Mouse (Mus musculus): ENCODE measurements around the gene Zbtb33. TPM values are rescaled to one million over a fixed set of nuclear protein-coding genes. Genes with fewer than 3 reads are reported as not detected.
"Not testable (repeated sequence)": the region's sequence is repeated elsewhere in the genome, so short reads cannot be mapped to it uniquely, and the experiment has no call there.

The Zbtb33 gene
- 3.3 and 3.4 TPM in 2 replicates for polyA plus RNA-seq (2016; fragmentation: Nextera tagmentation; extraction: Ambion mirVana)

DNA sequence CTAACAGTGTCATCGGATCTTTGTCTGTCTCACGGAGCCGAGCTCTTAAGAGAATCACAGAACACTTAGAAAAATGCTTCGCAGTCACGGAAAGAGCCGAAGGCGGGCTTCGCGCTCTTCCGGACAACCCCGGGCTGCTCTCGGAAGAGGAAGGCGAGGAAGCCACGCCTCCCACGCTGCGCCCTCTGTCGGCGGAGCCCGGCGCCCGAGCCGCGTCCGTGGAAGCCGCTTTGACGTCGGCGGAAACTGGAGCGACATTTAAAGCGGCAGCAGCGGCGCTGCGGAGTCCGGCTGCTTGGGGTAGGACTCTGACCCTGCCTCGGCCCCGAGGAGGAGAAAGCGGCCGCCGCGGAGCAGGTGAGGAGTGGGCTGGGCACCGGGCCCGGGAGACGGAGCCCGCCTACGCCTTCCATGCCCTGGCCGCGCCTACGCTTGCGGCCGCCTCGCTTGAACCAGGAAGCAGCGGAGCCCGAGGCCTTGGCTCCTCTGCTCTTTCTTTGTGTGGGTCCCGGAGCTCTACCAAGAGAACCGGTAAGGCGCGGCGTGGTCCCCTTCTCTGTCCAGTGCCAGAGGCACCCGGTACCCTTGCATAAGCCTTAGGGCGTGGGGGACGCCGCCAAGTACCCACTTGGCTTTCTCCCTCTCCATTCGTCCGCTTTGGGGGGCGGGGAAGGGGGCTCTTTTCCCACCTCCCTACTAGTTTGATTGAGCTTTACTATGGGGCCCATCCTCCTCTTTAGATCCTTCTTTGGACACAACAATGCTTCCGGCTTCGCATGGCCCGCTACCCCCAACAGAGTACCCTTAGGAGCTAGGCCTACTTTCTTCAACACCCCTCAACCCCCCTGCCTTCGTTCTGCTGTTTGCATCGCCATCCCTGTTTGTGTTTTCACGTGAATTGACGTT is at the start of gene Zbtb33:
Gene Zbtb33 (plus strand): TSS at position 242 of the 906 bp plus-strand sequence.
- Histone ChIP-seq H3K4me3 (peak within 1 kb of the TSS; percentile 68), H3K36me3 (peaks cover 22% of the 10 kb centered on the region), H3K27me3 (ENCODE audit: low read depth, poor library complexity, severe bottlenecking) (no peaks in the 10 kb centered on the region; the same call in 1 of the 2 replicates), H3K9me3 (replicated peaks) (no peaks in the 10 kb centered on the region), H3K4me1 (0 out of 2 replicates have a peak, but pooled peaks cover 2% of the 10 kb centered on the region), H3K27ac (peak within 1 kb of the TSS; percentile 90)
- DNase-seq (ENCODE audit: low spot score) = peak; percentile 87
- WGBS = 14% methylated on average over 72 of the region's 72 CpGs

DNA sequence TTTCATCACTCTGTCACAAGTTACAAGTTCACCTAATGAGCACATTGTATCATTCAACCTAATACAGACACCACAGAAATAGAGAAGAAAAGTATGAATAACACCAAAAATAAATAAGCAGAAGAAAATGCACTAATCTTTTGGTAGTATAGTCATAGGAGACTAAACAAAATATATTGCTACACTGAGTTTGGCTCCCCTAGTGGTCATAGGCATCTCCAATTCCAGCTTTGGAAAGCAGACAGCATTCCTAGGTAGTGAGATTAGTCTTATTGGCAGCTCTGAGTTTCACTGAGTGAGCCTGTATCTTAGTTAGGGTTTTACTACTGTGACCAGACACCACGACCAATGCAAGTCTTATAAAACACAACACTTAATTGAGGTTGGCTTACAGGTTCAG is 30.5 kb upstream of the Zbtb33 start:
- no peaks in the 10 kb centered on the region for H3K27me3 ChIP-seq (ENCODE audit: low read depth, poor library complexity, severe bottlenecking)
- H3K4me1 ChIP-seq = no peaks in the 10 kb centered on the region
- no peak overlapping the region for H3K27ac ChIP-seq
- no peak for DNase-seq (ENCODE audit: low spot score)
- H3K36me3 ChIP-seq = no peaks in the 10 kb centered on the region
- no peaks in the 10 kb centered on the region for H3K9me3 ChIP-seq (replicated peaks)
- WGBS = 70% methylated on average over 1 of the region's 1 CpGs
- no peak overlapping the region for H3K4me3 ChIP-seq

DNA sequence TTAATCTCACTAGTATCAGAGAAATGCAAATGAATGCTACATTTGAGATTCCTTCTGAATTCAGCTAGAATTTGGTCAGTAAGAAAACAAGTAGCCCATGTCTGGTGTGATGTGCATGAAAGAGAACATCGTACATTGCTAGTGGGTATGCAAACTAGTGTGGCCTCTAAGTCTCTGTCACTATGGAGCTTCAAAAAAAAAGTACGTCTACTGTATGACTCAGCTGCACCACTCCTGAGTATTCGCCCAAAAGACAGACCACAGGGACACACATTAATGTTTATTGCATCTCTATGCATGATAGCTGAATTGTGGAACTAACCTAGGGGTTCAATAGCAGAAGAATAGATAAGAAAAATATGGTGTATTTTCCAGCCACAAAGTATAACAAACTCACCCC is 24.3 kb upstream of the Zbtb33 start:
- no peaks in the 10 kb centered on the region for H3K36me3 ChIP-seq
- no peaks in the 10 kb centered on the region for H3K9me3 ChIP-seq (replicated peaks)
- no peak overlapping the region for H3K27ac ChIP-seq
- H3K4me3 ChIP-seq = no peak overlapping the region
- WGBS = 90% methylated on average over 3 of the region's 3 CpGs
- H3K27me3 ChIP-seq (ENCODE audit: low read depth, poor library complexity, severe bottlenecking) = no peaks in the 10 kb centered on the region
- H3K4me1 ChIP-seq = no peaks in the 10 kb centered on the region
- no peak for DNase-seq (ENCODE audit: low spot score)

DNA sequence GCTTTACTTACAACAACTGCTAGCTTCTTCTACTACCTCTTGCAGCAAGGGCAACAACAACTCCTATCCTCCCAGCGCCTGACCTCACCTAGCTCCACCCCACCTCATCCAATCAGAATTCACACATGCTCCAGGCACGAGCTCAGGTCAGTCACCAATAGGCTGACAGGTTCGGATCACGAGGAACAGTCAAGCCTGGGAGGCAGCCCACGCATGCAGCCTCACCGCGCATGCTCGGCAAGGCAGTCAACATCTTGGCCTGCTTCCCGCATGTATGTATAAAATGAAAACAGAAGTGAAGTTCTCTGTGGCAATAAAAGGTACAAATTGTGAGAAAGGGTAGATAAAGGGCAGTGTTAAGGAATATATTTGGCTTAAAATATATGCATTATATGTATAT is 23.5 kb upstream of the Zbtb33 start:
- no peaks in the 10 kb centered on the region for H3K36me3 ChIP-seq
- H3K27me3 ChIP-seq (ENCODE audit: low read depth, poor library complexity, severe bottlenecking) = no peaks in the 10 kb centered on the region
- DNase-seq (ENCODE audit: low spot score) = no peak
- no peaks in the 10 kb centered on the region for H3K4me1 ChIP-seq
- no peaks in the 10 kb centered on the region for H3K9me3 ChIP-seq (replicated peaks)
- 84% methylated on average over 9 of the region's 9 CpGs for WGBS
- H3K4me3 ChIP-seq = no peak overlapping the region
- H3K27ac ChIP-seq = no peak overlapping the region

DNA sequence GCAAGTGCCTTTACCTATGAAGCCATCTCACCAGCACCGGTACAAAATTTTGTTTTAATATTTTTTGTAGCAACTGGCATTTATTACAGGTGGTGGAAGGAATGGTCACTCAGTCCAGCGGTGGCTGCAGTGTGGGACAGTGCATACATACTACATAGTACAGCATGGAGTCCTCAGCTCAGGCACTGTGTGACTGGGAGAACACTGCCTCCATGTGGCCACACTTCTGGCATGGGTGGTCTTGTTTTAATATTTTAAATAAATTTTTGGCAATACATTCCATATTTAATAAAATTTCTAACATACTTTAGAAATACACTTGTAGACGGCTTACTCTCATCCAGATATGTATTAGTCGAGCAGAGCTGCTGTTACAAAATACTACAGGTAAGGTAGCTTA is 23.0 kb upstream of the Zbtb33 start:
- H3K27ac ChIP-seq = no peak overlapping the region
- 84% methylated on average over 4 of the region's 4 CpGs for WGBS

DNA sequence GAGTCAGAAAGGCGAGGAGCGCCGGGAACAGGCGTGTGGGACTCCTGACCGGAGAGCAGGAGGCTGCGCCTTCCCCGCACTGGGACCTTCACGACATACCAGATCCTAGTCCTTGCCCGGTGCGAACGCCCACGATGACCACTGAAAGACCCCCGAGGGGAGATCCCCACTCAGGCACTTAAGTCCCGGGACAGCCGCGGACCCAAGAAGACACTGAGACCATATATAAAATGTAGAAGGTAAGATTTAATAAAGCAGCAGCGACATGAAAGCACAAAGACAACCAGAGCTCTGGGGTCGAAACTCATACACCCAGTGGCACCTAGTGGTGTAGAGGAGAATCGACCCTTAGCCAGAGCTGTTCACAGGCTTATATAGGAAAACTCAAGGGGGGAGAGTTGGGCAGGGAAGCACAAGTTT is 9.7 kb upstream of the Zbtb33 start:
- peak; percentile 51 for DNase-seq (ENCODE audit: low spot score)
- not testable (repeated sequence) for H3K9me3 ChIP-seq (replicated peaks); H3K27ac ChIP-seq; H3K27me3 ChIP-seq (ENCODE audit: low read depth, poor library complexity, severe bottlenecking); H3K36me3 ChIP-seq; H3K4me1 ChIP-seq
- 25% methylated on average over 19 of the region's 19 CpGs for WGBS
- peak overlapping the region; percentile 37 for H3K4me3 ChIP-seq

More for the DNA sequence above, 23.0 kb upstream of the Zbtb33 start:
- Histone ChIP-seq H3K4me1 (no peaks in the 10 kb centered on the region), H3K36me3 (no peaks in the 10 kb centered on the region), H3K4me3 (no peak overlapping the region), H3K9me3 (replicated peaks) (no peaks in the 10 kb centered on the region), H3K27me3 (ENCODE audit: low read depth, poor library complexity, severe bottlenecking) (no peaks in the 10 kb centered on the region)
- DNase-seq (ENCODE audit: low spot score) = no peak

DNA sequence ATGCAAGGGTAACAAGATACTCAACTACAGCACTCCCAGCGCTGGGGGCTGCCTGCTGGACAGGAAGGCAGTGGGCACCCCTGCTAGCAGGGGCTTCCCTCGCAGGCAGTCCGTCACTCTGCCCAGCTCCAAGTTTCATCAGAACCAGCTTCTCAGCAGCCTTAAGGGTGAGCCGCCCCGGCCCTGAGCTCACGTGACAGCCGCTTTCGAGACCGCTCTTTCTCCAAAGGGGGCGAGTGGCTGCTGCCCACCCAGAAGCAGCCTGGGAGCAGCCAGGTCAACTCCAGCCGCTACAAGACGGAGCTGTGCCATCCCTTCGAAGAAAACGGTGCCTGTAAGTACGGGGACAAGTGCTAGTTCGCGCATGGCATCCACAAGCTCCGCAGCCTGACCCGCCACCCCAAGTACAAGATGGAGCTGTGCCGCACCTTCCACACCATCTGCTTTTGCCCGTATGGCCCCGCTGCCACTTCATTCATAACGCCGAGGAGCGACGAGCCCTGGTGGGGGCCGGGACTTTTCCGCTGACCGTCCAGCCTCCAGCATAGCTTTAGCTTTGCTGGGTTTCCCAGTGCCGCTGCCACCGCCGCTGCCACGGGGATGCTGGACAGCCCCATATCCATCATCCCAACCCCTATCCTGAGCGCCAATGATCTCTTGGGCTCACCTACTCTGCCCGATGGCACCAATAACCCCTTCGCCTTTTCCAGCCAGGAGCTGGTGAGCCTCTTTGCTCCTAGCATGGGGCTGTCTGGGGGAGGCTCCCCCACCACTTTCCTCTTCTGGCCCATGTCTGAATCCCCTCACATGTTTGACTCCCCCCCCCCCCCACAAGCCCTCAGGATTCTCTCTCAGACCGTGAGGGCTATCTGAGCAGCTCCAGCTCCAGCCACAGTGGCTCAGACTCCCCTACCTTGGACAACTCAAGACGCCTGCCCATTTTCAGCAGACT is 8.7 kb upstream of the Zbtb33 start:
- DNase-seq (ENCODE audit: low spot score) = peak; percentile 55
- peaks cover 2% of the 10 kb centered on the region for H3K9me3 ChIP-seq (replicated peaks)
- H3K27ac ChIP-seq = peak overlapping the region; percentile 30; the same call in 1 of the 2 replicates
- peak overlapping the region; percentile 47 for H3K4me3 ChIP-seq
- 19% methylated on average over 36 of the region's 38 CpGs for WGBS
- H3K27me3 ChIP-seq (ENCODE audit: low read depth, poor library complexity, severe bottlenecking) = no peaks in the 10 kb centered on the region
- no peaks in the 10 kb centered on the region for H3K36me3 ChIP-seq
- no peaks in the 10 kb centered on the region for H3K4me1 ChIP-seq

DNA sequence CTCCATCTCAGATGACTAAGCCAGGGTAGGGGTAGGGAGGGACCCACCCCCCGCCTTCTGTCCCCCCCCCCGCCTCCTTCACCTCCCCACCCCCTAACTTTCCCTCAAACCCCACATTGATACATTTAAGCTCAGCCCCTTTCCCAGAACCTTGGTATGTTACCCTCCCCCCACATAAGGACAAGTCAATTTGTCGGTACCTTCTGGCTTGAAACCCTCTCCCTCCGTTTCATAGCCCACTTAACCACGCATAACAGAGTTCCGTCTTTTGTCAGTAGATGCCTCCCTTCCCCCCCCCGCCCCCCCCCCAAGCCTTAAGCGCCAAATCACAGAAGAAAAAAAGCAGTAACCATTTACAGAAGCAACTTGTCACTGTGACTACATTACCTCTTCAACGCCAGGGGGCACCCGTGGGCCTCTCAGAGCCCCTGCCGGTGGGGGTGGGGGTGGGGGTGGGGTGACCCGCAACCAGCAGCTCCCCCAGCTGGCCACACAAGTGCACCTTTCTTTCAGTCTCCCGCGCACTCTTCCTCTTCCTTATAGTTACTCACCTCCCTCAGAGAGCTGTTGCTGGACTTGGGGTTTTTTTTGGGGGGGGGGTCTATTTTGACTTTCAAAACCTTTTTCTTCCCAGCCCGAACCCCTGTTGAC is 7.9 kb upstream of the Zbtb33 start:
- Histone ChIP-seq H3K27me3 (ENCODE audit: low read depth, poor library complexity, severe bottlenecking) (no peaks in the 10 kb centered on the region), H3K36me3 (no peaks in the 10 kb centered on the region), H3K4me1 (no peaks in the 10 kb centered on the region), H3K4me3 (peak overlapping the region; percentile 47), H3K27ac (no peak overlapping the region), H3K9me3 (replicated peaks) (peaks cover 2% of the 10 kb centered on the region)
- WGBS = 25% methylated on average over 11 of the region's 15 CpGs
- DNase-seq (ENCODE audit: low spot score) = peak; percentile 72

DNA sequence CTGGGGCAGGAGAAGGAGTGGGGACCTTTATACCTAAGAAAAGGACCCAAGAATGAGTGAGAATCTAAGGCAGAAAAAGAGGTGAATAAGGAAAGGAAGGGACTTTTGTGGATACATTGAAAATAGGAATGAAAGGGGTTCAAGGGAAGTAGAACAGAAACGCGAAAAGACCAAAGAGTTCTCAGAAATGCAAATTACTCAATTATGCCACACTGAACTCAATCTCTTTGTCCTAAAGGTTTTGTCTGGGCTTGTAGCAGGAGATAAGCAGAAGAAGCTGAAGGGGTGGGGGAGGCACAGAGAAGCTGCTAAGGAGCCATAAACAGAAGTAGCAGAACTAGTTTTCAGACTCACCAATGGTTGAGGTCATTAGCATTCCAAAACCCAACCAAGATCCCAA is 4.1 kb upstream of the Zbtb33 start:
- 51% methylated on average over 2 of the region's 2 CpGs for WGBS
- Histone ChIP-seq H3K36me3 (no peaks in the 10 kb centered on the region), H3K27ac (no peak overlapping the region), H3K9me3 (replicated peaks) (no peaks in the 10 kb centered on the region), H3K4me3 (no peak overlapping the region), H3K27me3 (ENCODE audit: low read depth, poor library complexity, severe bottlenecking) (no peaks in the 10 kb centered on the region; the same call in 1 of the 2 replicates), H3K4me1 (no peaks in the 10 kb centered on the region)
- no peak for DNase-seq (ENCODE audit: low spot score)

DNA sequence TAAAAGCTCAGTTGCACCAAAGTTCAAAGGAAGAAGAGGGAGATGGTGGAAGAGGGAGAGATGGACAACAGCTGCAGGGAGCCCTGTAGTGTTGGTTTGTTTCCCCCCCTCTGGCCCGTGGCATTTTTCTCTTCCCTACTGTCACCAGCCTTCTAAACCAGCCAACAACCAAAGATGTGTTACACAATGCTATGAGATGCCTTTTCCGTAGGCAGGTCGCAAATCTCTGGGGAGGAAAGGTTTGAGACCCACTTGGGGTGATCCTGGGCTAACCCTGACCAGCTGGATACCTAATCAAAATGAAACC is 818 bp downstream of the Zbtb33 start:
- H3K9me3 ChIP-seq (replicated peaks) = no peaks in the 10 kb centered on the region
- H3K27me3 ChIP-seq (ENCODE audit: low read depth, poor library complexity, severe bottlenecking) = no peaks in the 10 kb centered on the region; the same call in 1 of the 2 replicates
- H3K27ac ChIP-seq = peak overlapping the region; percentile 90
- DNase-seq (ENCODE audit: low spot score) = peak; percentile 30
- WGBS = 26% methylated on average over 3 of the region's 3 CpGs
- 0 out of 2 replicates have a peak, but pooled peaks cover 2% of the 10 kb centered on the region for H3K4me1 ChIP-seq
- H3K4me3 ChIP-seq = peak overlapping the region; percentile 68
- peaks cover 23% of the 10 kb centered on the region for H3K36me3 ChIP-seq

DNA sequence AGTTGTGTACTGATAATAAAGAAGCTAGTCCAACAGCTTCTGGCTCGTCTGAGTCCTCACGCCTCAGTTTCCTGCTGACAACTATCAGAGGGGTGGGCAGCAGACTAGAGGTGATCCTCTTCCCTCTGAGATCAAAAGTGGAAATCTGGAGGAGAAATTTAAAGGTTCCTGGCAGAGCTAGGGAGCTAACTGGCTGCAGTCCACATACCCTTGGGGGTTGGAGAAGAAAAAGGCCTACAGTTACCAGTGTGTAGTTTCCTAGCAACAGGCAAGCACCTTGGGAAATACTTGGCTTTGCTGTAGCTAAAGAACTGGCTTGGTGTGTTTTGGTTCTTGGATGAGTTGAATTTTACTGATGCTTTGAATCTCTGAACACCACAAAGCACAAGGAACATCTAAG is 12.2 kb downstream of the Zbtb33 start:
- Histone ChIP-seq H3K36me3 (peaks cover 2% of the 10 kb centered on the region; the same call in 1 of the 2 replicates), H3K4me3 (no peak overlapping the region), H3K9me3 (replicated peaks) (no peaks in the 10 kb centered on the region), H3K27me3 (ENCODE audit: low read depth, poor library complexity, severe bottlenecking) (no peaks in the 10 kb centered on the region), H3K27ac (no peak overlapping the region), H3K4me1 (no peaks in the 10 kb centered on the region)
- WGBS = 66% methylated on average over 2 of the region's 2 CpGs
- DNase-seq (ENCODE audit: low spot score) = no peak

DNA sequence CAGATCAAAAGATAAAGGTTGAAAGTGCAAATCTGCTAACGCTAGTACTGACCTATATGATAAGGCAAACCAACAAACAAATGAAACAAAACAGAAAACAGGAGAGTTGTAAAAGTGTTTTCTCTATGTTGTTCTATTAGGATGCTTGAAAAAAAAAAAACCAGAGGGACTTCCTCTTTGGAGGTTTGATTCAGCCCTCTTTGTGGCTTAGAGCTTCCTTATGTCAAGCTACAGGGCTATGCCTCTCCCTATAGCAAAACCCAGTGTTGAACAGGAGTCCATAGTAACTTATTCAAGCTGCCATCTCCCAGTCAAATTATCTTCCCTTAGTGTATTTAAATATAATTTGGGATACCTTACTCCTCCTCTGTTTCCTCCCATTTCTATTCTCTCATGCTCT is 17.8 kb downstream of the Zbtb33 start:
- Histone ChIP-seq H3K4me3 (no peak overlapping the region), H3K27ac (no peak overlapping the region), H3K9me3 (replicated peaks) (no peaks in the 10 kb centered on the region), H3K36me3 (no peaks in the 10 kb centered on the region), H3K4me1 (no peaks in the 10 kb centered on the region), H3K27me3 (ENCODE audit: low read depth, poor library complexity, severe bottlenecking) (no peaks in the 10 kb centered on the region)
- DNase-seq (ENCODE audit: low spot score) = no peak
- WGBS = 77% methylated on average over 1 of the region's 1 CpGs
